Mouse (Mus musculus) layer of hippocampus, adult 8-10 months (tissue): ENCODE results near the gene Blnk. TPM values are rescaled to one million over a fixed set of nuclear protein-coding genes. Genes with fewer than 3 reads are reported as not detected.

ENCODE experiments used
- DNase-seq, 2 experiments: peaks; one replicate each; pipeline ENCODE4 v3.0.0; 2022; ENCODE audit warnings: low spot score in 2 of 2
- total RNA-seq, 4 experiments: library from RNA; stranded (reverse); gene quantifications; 2 replicates each; pipeline ENCODE4 v1.2.4; 2022

The Blnk gene
- 10 to 100 TPM in 2 of 4 experiments, 1 to 10 TPM in 2; 7.0 to 16.5 (median 11.2) TPM for total RNA-seq

DNA sequence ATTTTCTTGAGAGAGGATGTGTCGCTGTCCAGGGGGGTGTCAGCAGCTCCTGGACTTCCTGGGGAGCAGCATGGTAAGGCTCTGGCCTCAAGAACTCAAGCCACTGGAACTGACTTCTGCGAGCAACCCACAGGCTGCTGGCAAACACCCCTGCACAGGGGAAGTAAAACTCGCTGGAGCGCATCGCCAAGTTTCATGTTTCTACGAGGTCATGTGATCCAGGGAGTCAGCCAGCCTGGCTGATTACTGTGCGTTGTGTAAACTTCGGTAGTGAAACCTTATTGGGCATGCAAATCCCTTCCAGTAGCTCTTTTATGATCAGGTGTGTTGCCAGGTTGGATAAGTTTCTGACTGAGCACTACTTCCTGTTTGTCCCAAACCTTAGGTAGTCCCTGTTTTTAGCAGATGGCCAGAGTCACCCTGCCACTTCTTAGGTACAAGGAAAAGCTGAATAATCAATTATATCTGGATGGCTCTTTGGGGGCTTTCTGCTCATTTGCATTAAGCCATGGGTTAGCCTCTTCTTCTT, at the start of gene Blnk:
TSS of gene Blnk (minus strand) at position 479 of the 529 bp plus-strand sequence.
- peak in 1 of 2 experiments; percentile 56 for DNase-seq

DNA sequence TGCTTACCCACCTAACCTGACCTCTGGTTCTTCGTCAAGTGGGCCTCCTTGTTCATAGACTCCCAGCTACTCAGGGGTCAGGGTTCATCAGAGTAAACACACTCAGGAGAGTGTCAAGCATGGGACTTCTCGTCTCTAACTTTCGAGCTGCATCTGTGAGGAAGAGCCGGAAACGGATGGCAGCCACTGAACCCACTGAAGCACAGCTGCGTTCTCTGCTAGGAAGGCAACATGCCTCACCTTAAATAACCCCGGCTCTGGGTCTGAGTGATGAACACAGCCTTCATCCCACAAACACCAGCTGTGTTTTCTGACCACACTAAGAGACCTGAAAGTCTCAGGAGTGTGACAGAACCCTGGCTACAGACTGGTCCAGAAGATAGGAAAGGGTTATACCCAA, 44.8 kb upstream of the Blnk start:
- no peak for DNase-seq

DNA sequence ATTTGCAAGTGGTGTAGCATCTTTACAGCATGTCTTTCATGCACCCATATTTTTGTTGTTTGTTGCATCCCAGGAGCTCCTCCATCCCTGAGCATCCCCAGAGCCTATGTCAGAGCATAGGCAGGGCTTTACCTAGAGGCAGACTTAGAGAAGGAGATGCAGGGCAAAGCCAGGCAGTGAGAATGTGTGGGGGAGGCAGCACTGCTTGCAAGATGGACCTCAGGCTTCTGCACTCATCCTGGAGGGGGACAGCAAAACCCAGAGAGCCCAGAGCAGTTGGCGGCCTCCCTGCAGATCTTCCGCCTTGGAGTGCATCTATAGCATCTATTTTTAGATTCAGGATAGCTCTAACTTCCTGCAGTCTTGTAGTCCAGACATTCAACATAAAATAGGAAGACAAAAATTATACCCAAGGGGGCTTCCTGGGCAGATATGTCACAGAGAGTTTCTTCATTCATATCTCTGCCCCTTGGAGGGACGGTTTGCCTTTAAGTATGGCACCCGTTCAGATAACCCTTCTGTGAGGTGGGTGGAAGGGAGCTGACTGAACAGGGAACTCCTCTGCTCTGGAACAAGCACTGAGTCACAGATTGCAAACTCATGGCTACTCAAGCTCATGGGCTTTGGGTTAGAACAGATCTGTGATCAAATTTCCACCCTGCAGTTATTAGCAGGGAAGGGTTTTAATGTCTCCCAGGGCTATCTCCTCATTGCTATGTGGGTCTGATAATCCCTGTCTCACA, 41.6 kb upstream of the Blnk start:
- DNase-seq: no peak

DNA sequence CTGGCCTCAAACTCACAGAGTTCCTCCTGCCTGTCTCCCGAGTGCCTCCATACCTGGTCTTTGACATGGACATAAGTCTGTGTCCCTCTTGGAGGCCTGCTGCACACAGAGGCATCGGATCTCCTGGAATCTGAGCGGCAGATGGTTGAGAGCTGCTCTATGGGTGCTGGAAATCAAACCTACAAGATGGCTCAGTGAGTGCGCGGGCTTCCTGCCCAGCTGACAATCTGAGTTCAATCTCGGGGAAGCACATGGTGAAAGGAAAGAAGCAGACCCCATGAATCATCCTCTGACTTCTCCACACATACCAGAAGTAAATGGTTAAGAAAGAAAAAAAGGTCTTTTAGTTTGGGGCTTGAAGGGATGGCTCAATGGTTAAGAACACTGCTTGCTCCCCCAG, 37.5 kb upstream of the Blnk start:
- no peak for DNase-seq

DNA sequence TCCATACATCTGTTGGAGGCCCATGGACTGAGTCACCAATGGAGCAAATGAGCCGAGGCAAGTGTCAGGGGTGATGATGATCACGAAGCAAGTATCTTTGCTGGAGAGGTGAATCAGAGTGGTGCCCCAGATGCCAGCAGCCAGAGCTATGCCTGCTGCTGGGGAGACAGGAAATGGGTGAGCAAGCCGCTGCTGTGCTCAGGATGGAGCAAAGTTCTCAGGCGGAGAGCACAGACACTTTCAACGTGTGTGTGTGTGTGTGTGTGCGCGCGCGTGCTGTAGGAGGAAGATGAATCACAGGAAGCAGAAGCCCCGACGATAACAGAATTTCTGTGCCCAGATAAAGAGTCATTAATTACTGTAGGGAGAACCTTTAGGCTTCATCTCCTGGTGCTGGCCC, 36.7 kb upstream of the Blnk start:
- no peak for DNase-seq

DNA sequence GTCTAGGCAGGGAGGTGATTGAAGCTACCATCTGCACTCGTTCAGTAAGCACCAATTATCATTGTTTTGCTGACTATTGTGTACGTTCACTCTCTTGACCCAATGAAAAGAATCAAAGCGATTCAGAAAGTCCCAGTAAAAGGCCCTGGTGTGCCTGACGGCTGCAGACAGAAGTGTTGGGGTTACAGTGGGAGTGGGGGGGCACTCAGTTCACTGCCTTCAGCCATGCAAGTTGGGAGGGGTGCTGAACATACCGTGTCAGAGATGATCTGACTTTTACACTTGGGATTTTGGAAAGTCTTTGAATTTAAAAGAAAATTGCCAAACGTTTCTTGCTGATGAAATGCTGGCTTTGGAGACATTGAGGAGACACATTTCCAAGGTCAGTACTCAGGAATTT, 35.8 kb upstream of the Blnk start:
- DNase-seq: no peak

DNA sequence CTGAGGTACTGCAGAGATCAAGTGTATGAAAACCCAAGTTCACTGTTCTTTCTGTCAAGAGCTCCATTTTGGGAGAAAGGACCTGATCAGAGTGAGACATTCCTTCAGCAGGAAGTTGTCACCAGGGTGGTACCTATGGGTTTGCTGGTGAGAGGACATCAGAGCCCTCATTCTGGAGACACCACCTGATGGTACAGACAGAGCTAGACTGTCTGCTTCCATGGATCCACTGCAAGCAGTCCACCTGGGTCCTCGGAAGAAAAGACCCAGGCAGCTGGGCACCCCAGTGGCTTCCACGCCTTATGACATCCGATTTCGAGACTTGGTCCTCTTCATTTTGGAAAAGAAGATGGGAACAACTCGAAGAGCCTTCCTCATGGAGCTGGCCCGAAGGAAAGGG, 34.9 kb upstream of the Blnk start, which contains the start of gene Dntt:
TSS of gene Dntt (plus strand) at position 57 of the 400 bp plus-strand sequence.
- DNase-seq: no peak

DNA sequence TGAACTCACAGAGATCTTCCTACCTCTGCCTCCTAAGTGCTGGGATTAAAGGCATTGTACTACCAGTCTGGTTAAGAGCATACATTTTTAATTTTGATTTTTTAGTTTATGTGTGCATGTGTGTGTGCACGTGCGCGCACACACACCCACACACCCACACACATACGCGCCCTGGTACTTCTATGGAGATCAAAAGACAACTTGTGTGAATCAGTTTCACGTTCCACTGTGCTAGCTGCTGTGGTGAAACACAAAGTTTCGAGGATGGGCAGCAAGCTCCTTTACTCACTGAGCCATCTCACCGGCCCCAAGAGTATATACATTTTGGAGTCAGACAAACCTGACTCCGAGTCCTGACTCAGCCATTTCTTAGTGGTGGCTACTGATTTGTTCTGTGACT, 33.3 kb upstream of the Blnk start:
- DNase-seq: no peak

DNA sequence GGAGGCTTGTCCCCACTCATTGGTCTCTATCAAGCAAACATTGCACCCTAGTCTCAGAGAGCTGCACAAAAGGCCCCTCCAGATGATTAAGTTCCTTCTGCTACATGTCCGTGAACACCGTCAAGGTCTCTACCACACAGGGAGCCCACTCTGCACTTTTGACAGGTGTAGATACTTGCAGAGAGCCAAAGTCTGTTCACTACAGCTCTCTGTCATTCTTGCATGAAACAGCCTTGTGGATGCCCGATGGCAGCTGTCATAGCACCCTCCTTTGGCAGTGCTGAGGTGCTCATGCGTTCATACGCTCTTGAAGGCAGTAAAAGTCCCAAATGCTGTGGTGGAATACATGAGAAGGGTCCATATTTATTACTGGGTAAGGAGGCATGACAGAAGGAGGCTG, 32.7 kb upstream of the Blnk start:
- no peak for DNase-seq

DNA sequence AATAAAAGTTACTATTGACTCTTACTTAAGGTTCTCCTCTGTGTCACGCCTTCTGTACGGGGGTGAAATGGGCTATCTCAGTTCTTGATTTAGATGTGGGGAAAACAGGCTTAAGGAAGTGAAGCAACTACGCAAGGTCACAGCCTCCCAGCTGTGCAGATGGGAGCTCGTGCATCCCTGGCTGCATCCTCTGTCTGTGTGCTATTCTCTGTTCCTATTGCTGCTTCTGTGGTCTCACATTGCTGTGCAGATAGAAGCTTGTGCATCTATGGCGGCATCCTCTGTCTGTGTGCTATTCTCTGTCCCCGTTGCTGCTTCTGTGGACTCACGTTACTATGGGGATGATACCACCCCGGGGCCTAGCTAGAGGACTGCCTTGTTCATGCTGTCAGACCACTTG, 32.2 kb upstream of the Blnk start:
- DNase-seq: no peak

DNA sequence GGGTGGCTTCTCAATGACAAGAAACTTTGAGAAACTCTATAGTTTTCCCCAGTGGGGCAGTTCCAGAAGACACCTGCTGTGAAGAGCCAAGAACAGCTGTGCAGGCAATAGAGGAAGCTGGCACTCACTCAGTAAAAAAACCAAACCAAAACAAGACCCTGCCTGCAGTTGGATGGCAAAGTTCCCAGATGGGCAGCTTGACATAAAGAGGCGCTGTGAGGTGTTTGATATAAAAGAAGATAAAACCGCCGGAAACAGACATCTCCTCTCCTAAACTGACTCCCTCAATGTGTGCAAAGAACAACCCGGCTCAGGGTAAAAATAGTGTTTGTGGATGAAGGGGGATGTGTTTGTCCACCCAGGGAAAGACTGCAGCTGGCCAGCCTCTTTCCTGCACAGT, 27.9 kb upstream of the Blnk start:
- DNase-seq: no peak

DNA sequence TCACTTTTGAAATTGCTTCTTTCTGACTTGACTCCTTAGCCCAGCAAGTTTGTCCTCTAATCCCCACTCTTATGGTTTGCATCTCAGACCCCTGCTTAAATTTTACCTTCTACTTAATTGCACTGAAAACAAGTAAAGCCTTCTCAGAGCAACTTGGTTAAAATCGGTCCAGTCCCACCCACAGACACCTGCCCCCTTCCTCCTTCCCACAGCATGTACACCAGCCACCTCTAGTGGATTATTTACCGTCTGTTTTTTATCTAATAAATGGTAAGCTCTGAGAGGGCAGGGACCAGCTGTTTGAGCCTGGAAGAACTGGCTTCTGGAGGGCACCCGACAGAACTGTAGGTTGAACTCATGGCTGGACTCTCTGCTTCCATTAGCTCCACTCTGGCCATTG, 26.2 kb upstream of the Blnk start:
- DNase-seq: no peak

DNA sequence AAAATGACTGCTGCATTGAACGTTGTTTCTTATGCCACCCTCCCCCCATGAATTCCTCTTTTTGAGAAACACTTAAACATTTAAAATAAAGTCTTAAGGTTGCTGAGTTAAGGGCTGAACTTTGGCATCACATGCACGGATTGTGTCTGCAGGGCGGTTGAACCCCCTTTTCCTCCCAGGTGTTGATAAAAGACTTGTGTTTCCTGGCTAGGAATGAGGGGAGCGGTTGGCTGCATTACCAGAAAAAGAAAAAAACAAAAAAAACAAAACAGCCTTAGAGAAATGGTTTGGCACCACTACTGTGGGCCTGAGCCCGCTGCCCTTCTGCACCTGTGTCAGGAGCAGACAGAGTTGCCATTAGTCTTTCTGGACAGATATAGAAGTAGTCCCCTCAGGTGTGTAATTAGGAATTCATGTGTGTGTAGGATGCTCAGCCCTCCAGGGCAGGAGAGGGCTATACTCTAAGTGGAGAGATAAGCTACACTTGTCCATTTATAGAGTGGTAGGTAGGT, 24.9 kb upstream of the Blnk start:
- no peak for DNase-seq

DNA sequence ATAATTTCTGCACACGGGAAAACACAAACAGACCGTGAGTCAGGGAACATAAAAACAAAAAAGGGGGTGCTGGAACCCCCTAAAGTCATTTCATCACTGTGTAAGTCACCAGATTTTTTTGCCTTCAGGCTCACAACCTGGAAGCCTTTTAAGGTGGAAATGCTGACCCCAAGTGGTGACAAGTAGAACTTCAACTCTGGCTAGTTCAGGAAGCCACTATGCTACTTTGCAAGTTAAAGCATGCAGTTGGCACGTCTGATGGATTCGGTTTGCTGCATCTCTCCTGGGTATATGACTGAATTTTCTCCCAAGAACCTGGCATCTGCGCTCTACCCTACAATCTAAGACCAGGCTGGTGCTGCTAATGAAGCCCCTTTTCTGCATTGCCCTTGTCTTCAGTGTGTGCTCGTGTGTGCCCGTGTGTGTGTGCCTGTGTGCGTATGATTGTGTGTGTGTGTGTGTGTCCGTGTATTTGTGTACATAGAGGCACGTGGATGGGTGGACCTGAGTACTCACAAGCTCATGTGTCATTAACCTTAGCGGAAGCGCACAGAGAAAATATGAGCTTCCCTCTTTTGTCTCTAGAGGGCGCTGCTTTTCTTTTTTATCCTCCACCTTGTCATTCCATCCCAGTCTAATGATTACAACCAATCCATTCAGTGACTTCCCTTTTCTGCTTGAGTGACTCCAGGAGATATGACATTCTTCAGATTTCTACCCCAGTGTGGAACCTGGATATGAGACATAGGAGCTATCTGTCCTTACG, 21.8 kb upstream of the Blnk start:
- peak in 1 of 2 experiments; percentile 50 for DNase-seq

DNA sequence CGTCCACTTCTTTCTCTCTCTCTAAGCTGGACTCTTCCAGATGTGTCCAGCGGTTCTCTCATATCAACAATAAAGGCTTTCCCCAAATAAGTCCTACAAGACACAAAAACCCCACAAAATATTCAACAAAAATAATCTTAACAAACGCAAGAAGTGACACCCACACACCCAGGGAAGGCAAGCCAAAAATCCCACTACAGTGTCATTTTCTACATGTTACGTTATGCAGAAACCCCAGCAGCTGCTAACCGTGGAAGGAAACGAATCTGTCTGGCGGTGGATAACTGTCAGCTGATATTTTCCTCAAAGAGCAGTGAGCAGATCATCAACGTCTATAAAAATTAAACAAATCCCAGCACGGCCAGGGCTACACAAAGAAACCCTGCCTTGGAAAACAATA, 19.7 kb upstream of the Blnk start:
- DNase-seq: no peak

DNA sequence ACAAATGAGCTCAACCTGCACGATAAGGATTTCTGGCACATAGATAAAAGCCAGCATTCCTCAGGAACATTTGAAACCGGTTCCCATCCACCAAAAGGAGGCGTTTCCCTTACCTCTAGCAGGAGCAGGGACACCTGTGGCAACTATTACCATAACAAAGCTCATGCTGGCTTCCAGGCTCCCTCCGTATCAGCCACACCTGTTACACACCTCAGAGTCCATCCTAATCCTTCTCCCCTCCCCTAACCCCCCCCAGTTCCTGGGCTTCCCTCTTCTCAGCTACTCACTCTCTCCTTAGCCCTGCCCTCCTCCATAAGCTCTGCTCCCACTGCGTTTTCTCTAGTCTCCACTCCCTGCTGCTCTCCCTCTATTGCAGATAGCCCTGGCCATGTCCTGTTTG, 19.3 kb upstream of the Blnk start:
- DNase-seq: no peak

DNA sequence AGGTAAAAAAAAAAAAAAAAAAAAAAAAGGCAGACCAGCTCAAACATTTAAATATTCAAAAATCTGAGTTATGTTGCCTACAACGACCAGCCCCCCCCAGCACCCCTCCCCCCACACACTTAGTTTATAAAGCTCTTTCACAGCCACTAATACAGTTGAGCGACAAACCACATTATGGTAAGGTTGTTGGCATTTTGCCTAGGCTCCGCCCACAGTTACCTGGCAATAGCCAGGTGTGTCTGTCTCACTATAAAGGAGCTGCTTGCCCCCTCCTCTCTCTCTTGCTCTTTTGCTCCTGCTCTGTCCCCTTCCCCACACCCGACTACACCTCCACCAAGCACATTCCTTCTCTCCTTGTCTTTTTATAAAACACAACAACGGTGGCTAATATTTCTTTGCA, 17.3 kb upstream of the Blnk start:
- no peak for DNase-seq

DNA sequence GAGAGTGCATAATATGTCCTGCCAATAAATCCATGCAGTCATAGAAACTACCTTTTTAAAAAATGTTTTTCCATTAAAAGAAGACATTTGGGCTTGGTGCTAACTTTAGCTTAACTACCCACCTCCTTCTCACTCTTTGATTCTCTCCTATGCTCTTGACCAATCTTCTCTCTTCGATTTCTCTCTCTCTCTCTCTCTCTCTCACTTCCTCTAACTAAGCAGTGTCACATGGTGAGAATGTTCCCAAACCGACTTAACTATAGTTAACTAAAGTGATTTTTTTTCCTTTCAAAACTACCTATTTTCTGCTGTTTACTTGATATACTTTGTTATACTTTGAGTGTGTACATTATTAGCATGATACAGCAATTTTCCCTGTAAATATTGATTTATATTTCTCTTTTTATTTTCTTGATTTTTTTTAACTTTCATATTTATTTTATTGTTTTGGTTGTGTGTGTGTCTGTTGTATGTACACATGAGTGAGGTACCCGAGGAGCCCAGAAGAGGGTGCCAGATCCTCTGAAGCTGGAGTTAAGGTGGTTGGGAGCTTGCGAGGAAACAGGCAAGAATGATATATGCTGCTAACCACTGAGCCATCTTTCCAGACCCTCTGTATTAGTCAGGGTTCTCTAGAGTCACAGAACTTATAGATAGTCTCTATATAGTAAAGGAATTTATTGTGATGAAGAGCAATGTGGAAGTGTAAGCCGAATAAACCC, 14.5 kb upstream of the Blnk start:
- no peak for DNase-seq

DNA sequence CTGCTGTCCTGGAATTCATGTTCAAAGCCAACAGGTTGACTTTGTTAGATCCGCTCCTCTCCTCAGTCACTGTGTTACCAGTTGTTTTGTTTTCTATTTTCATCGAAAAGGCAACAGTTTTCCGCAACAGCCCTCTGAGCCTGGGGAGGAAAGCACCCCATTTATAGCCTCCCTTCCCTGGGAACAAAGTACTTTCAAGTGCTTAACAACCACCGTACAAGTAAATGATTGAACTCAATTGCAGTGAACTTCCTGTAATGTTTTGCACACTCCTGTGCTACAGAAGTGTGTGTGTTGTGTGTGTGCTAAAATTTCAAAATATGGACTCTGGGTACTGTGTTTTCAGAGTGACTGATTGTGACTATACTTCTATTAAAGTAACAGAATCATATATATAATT, 13.4 kb upstream of the Blnk start:
- DNase-seq: no peak

DNA sequence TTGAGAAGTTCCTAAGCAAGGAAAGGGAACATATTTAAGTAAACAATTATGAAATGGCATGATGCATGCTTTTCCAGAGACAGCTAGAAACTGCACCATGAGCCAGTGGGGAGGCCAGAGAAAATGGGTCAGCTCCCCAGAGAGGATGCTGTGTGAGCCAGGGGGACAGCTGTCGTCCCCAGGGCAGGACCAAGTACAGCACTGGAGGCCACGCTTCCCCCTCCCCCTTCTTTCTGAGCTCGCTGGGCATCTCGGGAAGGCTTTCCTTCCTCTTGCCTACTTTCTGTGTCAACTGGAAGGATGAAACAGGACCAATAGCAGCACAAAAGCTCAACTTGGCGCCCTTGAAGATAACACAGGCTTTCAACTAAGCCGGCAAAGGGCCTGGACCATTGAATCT, 13.0 kb upstream of the Blnk start:
- DNase-seq: no peak

DNA sequence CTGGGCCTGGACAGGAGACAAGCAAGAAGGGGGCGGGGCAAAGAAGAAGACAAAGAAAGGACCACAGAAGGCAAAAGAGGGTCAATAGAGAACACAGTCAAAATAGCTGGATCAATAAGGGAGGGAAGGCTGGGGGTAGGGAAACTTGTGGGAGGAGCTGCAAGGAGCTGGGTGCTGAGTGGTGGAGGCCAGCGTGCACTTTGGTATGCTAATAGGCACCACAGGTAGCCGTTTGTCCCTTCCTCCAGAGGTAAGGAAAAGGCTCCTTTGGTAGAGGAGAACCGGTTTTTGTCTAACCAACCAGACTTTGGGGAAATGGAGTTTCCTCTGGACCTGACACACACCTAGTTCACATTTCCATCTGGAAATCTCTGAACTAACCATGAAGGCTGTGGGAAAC, 12.3 kb upstream of the Blnk start:
- no peak for DNase-seq
